Mouse (Mus musculus) lung, embryonic 14.5 days (tissue): Measurements from ENCODE around the gene Strada. TPM values are rescaled to one million over a fixed set of nuclear protein-coding genes. Genes with fewer than 3 reads are reported as not detected.

Source experiments
- ATAC-seq: fragments of 200-750 bp; cut with Nextera tagmentation; 2 replicates; pipeline ENCODE4 v1.8.0; 2017; ENCODE audit warnings: mild to moderate bottlenecking, moderate TSS enrichment, moderate library complexity; ENCODE audit not compliant: insufficient read depth
- DNase-seq: peaks from one replicate; pipeline ENCODE4 v3.0.0-alpha.2; 2015
- H3K27ac ChIP-seq: fragments of 300-500 bp; sonication (generic); 2 replicates; pipeline ENCODE4 v1.5.1; 2014; ENCODE audit warnings: low read depth, mild to moderate bottlenecking, moderate library complexity
- H3K27me3 ChIP-seq: fragments of 300-500 bp; sonication (generic); 2 replicates; pipeline ENCODE4 v1.6.1; 2014; ENCODE audit warnings: low read length, control low read depth; ENCODE audit not compliant: insufficient read depth
- H3K36me3 ChIP-seq: fragments of 300-500 bp; sonication (generic); 2 replicates; pipeline ENCODE4 v1.6.1; 2014; ENCODE audit warnings: control low read depth; ENCODE audit not compliant: insufficient read depth
- H3K4me1 ChIP-seq: fragments of 300-500 bp; sonication (generic); 2 replicates; pipeline ENCODE4 v1.6.1; 2014; ENCODE audit warnings: antibody characterized with exemption, control low read depth; ENCODE audit not compliant: insufficient read depth
- H3K4me2 ChIP-seq: fragments of 300-500 bp; sonication (generic); 2 replicates; pipeline ENCODE4 v1.6.1; 2014; ENCODE audit warnings: mild to moderate bottlenecking
- H3K4me3 ChIP-seq: fragments of 300-500 bp; sonication (generic); 2 replicates; pipeline ENCODE4 v1.5.1; 2014; ENCODE audit warnings: low read depth, low read length
- H3K9ac ChIP-seq: fragments of 300-500 bp; sonication (generic); 2 replicates; pipeline ENCODE4 v1.6.1; 2014
- H3K9me3 ChIP-seq: fragments of 300-500 bp; sonication (generic); 2 replicates; pipeline ENCODE4 v1.6.1; 2016; ENCODE audit warnings: low read depth, low read length, control low read depth
- CTCF ChIP-seq: IDR thresholded peaks from 2 replicates; pipeline ENCODE4 v1.5.1; 2016; ENCODE audit warnings: antibody characterized with exemption, low read depth
- WGBS: fragments of 180-500 bp; shearing (Covaris S2); extraction: QIAGEN DNeasy Blood & Tissue Kit; methylation state at CpG from one replicate; pipeline ENCODE4 v1.1.7; 2014; 5-methylcytosine and 5-hydroxymethylcytosine counted together
- polyA plus RNA-seq: library from polyadenylated mRNA; unstranded; fragments of >200 nt; fragmentation: Nextera tagmentation; extraction: Ambion mirVana; gene quantifications from 2 replicates; pipeline ENCODE4 v1.2.1, GENCODE M21; 2014

The Strada gene
- polyA plus RNA-seq, 1 experiment from 2014 or later, result 32.6 TPM

DNA sequence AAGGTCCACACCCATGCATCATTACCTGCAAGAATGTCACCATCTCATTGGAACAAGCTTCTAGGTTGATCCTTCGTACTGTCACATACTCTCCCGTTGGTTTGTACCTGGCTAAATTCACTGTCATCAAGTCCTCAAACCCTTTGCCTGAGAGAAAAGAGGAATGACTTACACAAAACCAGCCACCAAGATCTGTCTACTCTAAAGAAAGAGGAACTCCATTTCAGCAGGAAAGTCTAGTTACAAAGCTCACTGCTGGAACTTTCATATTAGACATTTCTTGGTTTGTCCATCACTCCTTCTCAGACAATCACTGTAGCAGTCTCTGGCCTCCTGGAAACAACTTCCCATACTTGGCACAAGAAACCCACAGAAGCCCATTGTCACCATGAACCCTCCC lies 28.7 kb downstream of the Strada start:
- H3K9ac ChIP-seq, result no peak overlapping the region
- no peak overlapping the region for H3K27ac ChIP-seq
- H3K4me1 ChIP-seq, result no peaks in the 10 kb centered on the region
- no peaks in the 10 kb centered on the region for H3K27me3 ChIP-seq
- H3K4me3 ChIP-seq, result no peak overlapping the region
- no peak for DNase-seq
- H3K9me3 ChIP-seq, result no peaks in the 10 kb centered on the region
- WGBS, result 93% methylated on average over 2 of the region's 2 CpGs
- no peak for TF ChIP-seq CTCF
- no peak for ATAC-seq
- peaks cover 18% of the 10 kb centered on the region; the same call in 1 of the 2 replicates for H3K36me3 ChIP-seq
- H3K4me2 ChIP-seq, result no peak overlapping the region

DNA sequence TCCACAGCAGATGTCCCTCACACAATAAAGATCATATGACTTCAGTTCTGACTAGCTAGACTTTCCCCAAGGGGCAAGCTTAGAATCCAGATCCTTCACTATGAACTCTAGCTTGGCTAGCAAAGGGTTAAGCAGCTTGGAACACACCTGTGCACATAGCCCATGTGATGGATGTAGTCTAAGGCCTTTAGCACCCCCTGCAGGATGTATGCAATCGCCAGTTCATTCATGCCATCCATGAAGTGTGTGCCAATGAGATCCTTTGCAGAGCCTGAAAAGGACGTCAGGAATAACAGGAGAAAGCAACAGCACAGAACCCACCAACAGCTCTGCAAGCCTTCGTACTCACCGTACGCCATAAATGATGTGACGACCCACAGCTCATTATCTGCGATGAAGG lies 31.2 kb downstream of the Strada start:
- Histone ChIP-seq H3K36me3 (peaks cover 36% of the 10 kb centered on the region), H3K27me3 (no peaks in the 10 kb centered on the region), H3K27ac (no peak overlapping the region), H3K4me2 (no peak overlapping the region), H3K4me1 (no peaks in the 10 kb centered on the region), H3K4me3 (no peak overlapping the region), H3K9ac (no peak overlapping the region), H3K9me3 (no peaks in the 10 kb centered on the region)
- 77% methylated on average over 7 of the region's 7 CpGs for WGBS
- ATAC-seq (no peak), DNase-seq (peak; percentile 44)
- TF ChIP-seq CTCF, result peak; percentile 61

DNA sequence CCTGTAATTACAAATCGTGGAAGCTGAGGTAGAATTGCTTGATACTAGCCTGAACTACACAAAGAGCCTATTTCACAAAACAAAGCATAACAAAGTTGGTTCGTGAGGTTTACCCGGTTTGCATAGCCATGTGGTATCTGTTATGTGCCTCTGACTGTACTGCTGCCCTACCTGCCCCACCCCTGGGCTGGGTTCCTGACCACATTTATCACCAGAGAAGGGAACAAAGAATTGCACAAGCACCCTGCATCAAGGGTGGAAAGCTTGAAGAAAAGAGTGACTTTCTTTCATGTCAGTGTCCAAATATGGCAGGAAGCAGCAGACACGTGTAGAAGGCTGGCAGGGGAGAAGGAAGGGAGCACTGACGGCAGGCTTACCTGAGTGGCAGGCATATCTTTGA lies 34.5 kb downstream of the Strada start:
- no peak overlapping the region for H3K27ac ChIP-seq
- WGBS, result 77% methylated on average over 5 of the region's 5 CpGs
- no peaks in the 10 kb centered on the region for H3K9me3 ChIP-seq
- no peaks in the 10 kb centered on the region for H3K4me1 ChIP-seq
- TF ChIP-seq CTCF, result no peak
- H3K4me2 ChIP-seq, result no peak overlapping the region
- DNase-seq (no peak), ATAC-seq (no peak)
- H3K36me3 ChIP-seq, result peaks cover 53% of the 10 kb centered on the region
- H3K4me3 ChIP-seq, result no peak overlapping the region
- H3K9ac ChIP-seq, result no peak overlapping the region
- H3K27me3 ChIP-seq, result no peaks in the 10 kb centered on the region

DNA sequence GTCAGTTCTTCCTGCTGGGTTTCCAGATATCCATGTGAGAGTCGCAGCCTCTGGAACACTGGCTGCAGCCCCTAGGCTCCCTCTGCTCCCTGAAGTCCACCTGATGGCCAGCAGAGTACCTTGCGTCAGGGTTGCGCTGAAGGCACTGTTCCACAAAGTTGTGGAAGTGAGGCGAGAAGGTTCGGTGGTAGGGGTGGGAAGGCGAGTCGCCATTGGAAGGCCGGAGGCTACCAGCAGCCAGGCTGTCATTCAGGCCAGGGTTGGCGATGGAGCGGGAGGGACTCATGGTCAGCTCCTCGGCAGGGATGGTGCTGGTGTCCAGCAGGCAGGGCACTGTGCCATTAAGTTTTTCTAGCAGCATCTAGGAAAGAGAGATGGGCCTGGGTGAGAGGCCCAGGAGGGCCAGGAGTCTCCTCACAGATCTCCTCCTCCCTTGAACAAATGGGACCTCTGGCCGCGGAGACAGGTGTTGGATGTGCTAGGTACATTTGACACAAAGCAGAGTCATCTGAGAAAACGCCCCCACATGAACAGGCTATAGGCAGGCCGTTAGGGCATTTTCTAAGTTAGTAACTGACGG lies 37.3 kb downstream of the Strada start:
- no peak for TF ChIP-seq CTCF
- no peak overlapping the region for H3K4me2 ChIP-seq
- peaks cover 40% of the 10 kb centered on the region for H3K36me3 ChIP-seq
- 89% methylated on average over 16 of the region's 16 CpGs for WGBS
- DNase-seq (no peak), ATAC-seq (no peak)
- H3K4me3 ChIP-seq, result no peak overlapping the region
- H3K4me1 ChIP-seq, result no peaks in the 10 kb centered on the region
- no peaks in the 10 kb centered on the region for H3K9me3 ChIP-seq
- no peak overlapping the region for H3K9ac ChIP-seq
- H3K27me3 ChIP-seq, result no peaks in the 10 kb centered on the region
- no peak overlapping the region for H3K27ac ChIP-seq

DNA sequence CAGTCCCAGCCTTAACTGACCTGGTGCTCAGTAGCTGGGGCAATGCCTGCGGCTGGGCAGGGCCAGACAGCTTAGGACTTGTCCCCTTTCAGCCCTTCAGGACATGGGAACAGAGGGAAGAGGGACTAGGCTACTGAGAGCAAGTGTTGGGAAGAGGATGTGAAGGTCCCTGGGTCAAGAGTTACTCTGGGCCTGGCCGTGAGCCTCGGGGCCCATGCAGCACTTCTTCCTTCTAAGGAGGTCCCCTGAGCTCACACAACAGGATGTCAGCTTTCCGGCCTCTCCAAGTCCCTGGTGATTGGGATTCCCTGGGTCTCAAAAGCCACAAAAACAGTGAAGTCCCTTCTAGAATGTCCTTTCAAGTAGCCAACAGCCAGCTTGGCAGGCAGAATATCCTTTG lies 38.4 kb downstream of the Strada start:
- Histone ChIP-seq H3K27me3 (no peaks in the 10 kb centered on the region), H3K9ac (no peak overlapping the region), H3K36me3 (peaks cover 38% of the 10 kb centered on the region), H3K9me3 (no peaks in the 10 kb centered on the region), H3K4me2 (no peak overlapping the region), H3K4me1 (no peaks in the 10 kb centered on the region), H3K27ac (peak overlapping the region; percentile 58), H3K4me3 (no peak overlapping the region)
- DNase-seq (peak; percentile 27), ATAC-seq (no peak)
- TF ChIP-seq CTCF, result no peak
- 86% methylated on average over 4 of the region's 4 CpGs for WGBS

DNA sequence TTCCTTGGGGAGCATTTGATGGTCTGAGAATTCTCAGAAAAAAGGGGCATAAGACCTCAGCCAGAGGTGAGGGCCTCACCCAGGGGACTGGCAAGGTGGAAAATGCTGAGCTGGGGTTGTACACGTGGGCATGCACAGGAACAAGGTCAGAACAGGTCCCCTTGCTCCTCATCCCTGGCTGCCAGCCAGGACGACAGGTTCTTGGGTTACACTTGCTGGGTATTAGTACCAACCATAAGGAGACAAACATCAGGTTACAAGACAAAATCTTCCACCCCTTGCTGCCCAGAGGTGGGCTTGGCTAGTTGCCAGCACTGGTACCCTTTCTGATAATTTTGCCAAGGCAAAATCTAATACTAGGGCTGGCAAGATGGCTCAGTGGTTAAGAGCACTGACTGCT lies 39.7 kb downstream of the Strada start:
- no peaks in the 10 kb centered on the region for H3K9me3 ChIP-seq
- no peak for TF ChIP-seq CTCF
- no peak overlapping the region for H3K27ac ChIP-seq
- H3K9ac ChIP-seq, result no peak overlapping the region
- ATAC-seq, result no peak
- WGBS, result 75% methylated on average over 2 of the region's 2 CpGs
- H3K4me2 ChIP-seq, result no peak overlapping the region
- DNase-seq, result no peak
- no peaks in the 10 kb centered on the region for H3K4me1 ChIP-seq
- H3K36me3 ChIP-seq, result peaks cover 42% of the 10 kb centered on the region
- no peaks in the 10 kb centered on the region for H3K27me3 ChIP-seq
- H3K4me3 ChIP-seq, result no peak overlapping the region

DNA sequence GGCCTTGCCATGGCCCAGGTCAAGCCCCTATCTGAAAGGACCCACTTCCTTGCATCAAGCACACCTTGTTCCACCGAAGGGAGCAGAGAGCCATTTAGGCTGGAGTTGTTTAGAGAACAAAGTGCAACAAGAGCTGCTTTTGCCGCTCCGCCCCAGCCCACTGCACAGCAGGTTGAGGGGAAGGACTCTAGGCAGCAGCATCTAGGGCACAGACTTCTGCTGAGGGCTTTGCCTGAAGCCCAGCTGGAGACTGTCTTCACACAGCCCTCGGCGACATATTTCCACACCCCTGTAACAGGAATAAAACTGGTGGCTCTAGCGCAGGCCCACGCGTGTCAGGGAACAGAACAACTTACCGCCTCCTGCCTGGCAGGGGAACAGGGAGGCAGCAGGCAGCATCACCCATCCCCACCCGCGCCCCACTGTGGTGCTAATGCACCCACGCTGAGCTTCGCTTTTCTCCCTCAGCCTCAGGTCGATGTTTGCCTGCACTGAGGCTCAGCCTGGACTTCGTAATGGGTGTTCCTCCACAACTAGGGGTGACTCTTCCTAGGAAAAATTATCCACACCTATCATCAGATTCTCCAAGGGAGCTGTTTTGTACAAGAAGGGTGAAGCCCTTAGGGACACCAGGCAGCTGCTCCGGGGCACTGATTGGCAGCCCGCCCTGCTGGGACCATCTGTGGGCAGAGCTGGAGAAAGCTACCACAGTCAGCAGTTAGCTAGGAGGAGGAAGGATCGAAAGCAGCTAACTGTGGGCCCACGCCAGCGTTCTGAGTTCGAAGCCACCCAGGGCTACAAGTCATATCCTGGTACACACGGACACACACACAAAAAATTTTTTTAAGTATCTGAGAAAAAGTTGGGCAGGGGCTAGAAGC lies 40.9 kb downstream of the Strada start, which contains the start of the genes Gm10840 and Limd2:
Gene Gm10840 (plus strand): TSS at position 10 of the 881 bp plus-strand sequence.
Gene Limd2 (minus strand): TSS at position 20 of the 881 bp plus-strand sequence.
- 0 out of 2 replicates have a peak, but pooled peaks have one; percentile 10 for TF ChIP-seq CTCF
- H3K27me3 ChIP-seq, result no peaks in the 10 kb centered on the region
- peaks cover 46% of the 10 kb centered on the region for H3K36me3 ChIP-seq
- H3K4me1 ChIP-seq, result no peaks in the 10 kb centered on the region
- peak within 1 kb of the TSS; percentile 93 for H3K4me2 ChIP-seq
- H3K9ac ChIP-seq, result peak within 1 kb of the TSS; percentile 93
- WGBS, result 25% methylated on average over 22 of the region's 22 CpGs
- ATAC-seq (peak; percentile 62), DNase-seq (peak; percentile 82)
- H3K27ac ChIP-seq, result peak within 1 kb of the TSS; percentile 93
- H3K9me3 ChIP-seq, result no peaks in the 10 kb centered on the region
- H3K4me3 ChIP-seq, result peak within 1 kb of the TSS; percentile 85
